ENCODE assay signal across 20 mouse cellular contexts in the genomic region with DNA sequence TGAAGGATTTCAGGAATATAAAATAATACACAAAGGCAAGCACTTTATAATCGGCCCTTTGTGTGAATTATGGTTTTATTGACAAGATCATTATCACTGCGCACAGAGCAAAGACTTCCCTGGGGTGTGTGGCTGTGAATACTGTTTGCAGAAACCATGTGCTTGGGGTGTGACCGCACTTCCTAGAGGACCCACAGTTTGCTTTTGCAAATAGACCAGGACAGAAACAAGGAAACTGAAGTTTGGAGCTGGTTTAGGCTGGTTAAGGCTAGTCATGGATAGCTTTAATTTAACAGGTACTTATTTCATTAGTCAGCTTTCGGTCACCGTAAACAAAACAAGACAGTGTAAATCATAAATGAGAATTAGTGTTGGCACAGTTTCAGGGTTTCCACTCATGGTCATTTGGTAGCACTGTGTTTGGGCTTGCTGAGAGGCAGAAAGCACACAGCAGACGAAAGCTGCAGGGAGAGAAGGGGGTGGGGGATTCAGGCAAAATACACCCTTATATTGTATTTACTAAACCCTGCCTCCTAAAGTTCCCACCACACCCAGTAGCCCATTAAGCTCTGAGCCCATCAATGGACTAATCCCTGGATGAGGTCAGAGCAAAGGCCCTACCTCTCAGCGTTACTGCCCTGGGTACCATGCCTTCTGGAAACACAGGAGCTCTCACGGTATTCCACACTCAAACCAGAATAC. TPM values are rescaled to one million over a fixed set of nuclear protein-coding genes. Genes with fewer than 3 reads are reported as not detected.
DNase-seq lines count a peak whose midpoint lies in the region; ATAC-seq and TF ChIP-seq lines count a peak whose summit lies in the region.
"Had no signal": no experiment of that assay in that cellular context is flagged by ENCODE, and none has a peak within 500 bp of the region (broad histone marks: within the 10 kb centered on the region; RNA-seq: fewer than 3 reads in every experiment).

No protein-coding gene starts in this region.

- H3K4me1 ChIP-seq in heart, embryonic 12.5 days (replicated peaks) = peaks cover 15% of the 10 kb centered on the region
- peaks cover 18% of the 10 kb centered on the region for H3K4me1 ChIP-seq in heart, embryonic 10.5 days
- peaks cover 12% of the 10 kb centered on the region for H3K4me1 ChIP-seq in intestine, embryonic 16.5 days (ENCODE audit: control insufficient read depth, insufficient read depth, low read length)
- H3K4me1 ChIP-seq in midbrain, embryonic 10.5 days = peaks cover 10% of the 10 kb centered on the region

- no peaks in the 10 kb centered on the region for H3K36me3 ChIP-seq in heart, embryonic 12.5 days
- H3K36me3 ChIP-seq in heart, embryonic 10.5 days = no peaks in the 10 kb centered on the region
- no peaks in the 10 kb centered on the region for H3K36me3 ChIP-seq in intestine, embryonic 16.5 days (ENCODE audit: control insufficient read depth, insufficient read depth, low read length)
- H3K36me3 ChIP-seq in midbrain, embryonic 10.5 days = no peaks in the 10 kb centered on the region
- H3K36me3 ChIP-seq: liver, embryonic 12.5 days; midbrain, embryonic 15.5 days had no signal

- H3K4me2 ChIP-seq in heart, embryonic 12.5 days = 0 out of 2 replicates have a peak overlapping the region, but pooled peaks have one; percentile 18
- H3K4me2 ChIP-seq in intestine, embryonic 16.5 days (ENCODE audit: low read depth, low read length) = peak overlapping the region; percentile 34
- H3K4me2 ChIP-seq: liver, embryonic 12.5 days; midbrain, embryonic 15.5 days had no signal

- no peak overlapping the region for H3K9ac ChIP-seq in heart, embryonic 12.5 days
- peak overlapping the region; percentile 50 for H3K9ac ChIP-seq in intestine, embryonic 16.5 days (ENCODE audit: low read depth, low read length)
- H3K9ac ChIP-seq: liver, embryonic 12.5 days; midbrain, embryonic 15.5 days had no signal

- H3K27ac ChIP-seq in heart, embryonic 12.5 days (ENCODE audit: poor library complexity, severe bottlenecking) = no peak overlapping the region
- H3K27ac ChIP-seq in heart, embryonic 10.5 days = no peak overlapping the region
- 0 out of 2 replicates have a peak overlapping the region, but pooled peaks have one; percentile 43 for H3K27ac ChIP-seq in layer of hippocampus, adult 2 months
- peak overlapping the region; percentile 85 for H3K27ac ChIP-seq in intestine, embryonic 16.5 days (ENCODE audit: low read length)
- H3K27ac ChIP-seq in midbrain, embryonic 10.5 days (replicated peaks) = no peak overlapping the region
- H3K27ac ChIP-seq: heart, adult 2 months; left cerebral cortex, adult 2 months; liver, embryonic 12.5 days; midbrain, embryonic 15.5 days had no signal

- 66% methylated on average over 8 of the region's 8 CpGs for WGBS in heart, embryonic 12.5 days
- WGBS in heart, embryonic 10.5 days = 71% methylated on average over 8 of the region's 8 CpGs
- WGBS in intestine, embryonic 16.5 days = 40% methylated on average over 8 of the region's 8 CpGs
- 67% methylated on average over 8 of the region's 8 CpGs for WGBS in midbrain, embryonic 10.5 days

- no peaks in the 10 kb centered on the region for H3K9me3 ChIP-seq in heart, embryonic 12.5 days (replicated peaks)
- no peaks in the 10 kb centered on the region for H3K9me3 ChIP-seq in heart, embryonic 10.5 days
- H3K9me3 ChIP-seq in intestine, embryonic 16.5 days (ENCODE audit: control insufficient read depth, low read length) = no peaks in the 10 kb centered on the region
- no peaks in the 10 kb centered on the region for H3K9me3 ChIP-seq in midbrain, embryonic 10.5 days (replicated peaks)
- H3K9me3 ChIP-seq: liver, embryonic 12.5 days; midbrain, embryonic 15.5 days had no signal

- no peak for ATAC-seq in heart, embryonic 12.5 days (ENCODE audit: insufficient number of reproducible peaks, low FRiP score)
- peak; percentile 92 for ATAC-seq in intestine, embryonic 16.5 days
- ATAC-seq: liver, embryonic 12.5 days; midbrain, embryonic 15.5 days; Patski had no signal

- no peak overlapping the region for H3K4me3 ChIP-seq in heart, embryonic 12.5 days
- H3K4me3 ChIP-seq in heart, embryonic 10.5 days = no peak overlapping the region
- H3K4me3 ChIP-seq in layer of hippocampus, adult 2 months = no peak overlapping the region
- H3K4me3 ChIP-seq in intestine, embryonic 16.5 days (ENCODE audit: low read length) = peak overlapping the region; percentile 1
- no peak overlapping the region for H3K4me3 ChIP-seq in midbrain, embryonic 10.5 days
- H3K4me3 ChIP-seq: heart, adult 2 months; left cerebral cortex, adult 2 months; liver, embryonic 12.5 days; midbrain, embryonic 15.5 days had no signal

- no peaks in the 10 kb centered on the region for H3K27me3 ChIP-seq in heart, embryonic 12.5 days (replicated peaks)
- H3K27me3 ChIP-seq in heart, embryonic 10.5 days (ENCODE audit: insufficient read depth, poor library complexity, severe bottlenecking) = 0 out of 2 replicates have a peak, but pooled peaks cover 8% of the 10 kb centered on the region
- no peaks in the 10 kb centered on the region for H3K27me3 ChIP-seq in intestine, embryonic 16.5 days (replicated peaks; ENCODE audit: control insufficient read depth, insufficient read depth, low read length)
- H3K27me3 ChIP-seq in midbrain, embryonic 10.5 days (ENCODE audit: low read depth, poor library complexity, severe bottlenecking) = peaks cover 15% of the 10 kb centered on the region
- H3K27me3 ChIP-seq: midbrain, embryonic 15.5 days; Patski had no signal

- TF ChIP-seq CTCF in layer of hippocampus, adult 2 months (conservative IDR thresholded peaks at IDR 0.05) = no peak

- DNase-seq in heart, embryonic 10.5 days (ENCODE audit: low spot score) = no peak
- no peak for DNase-seq in layer of hippocampus, adult 2 months (ENCODE audit: low spot score in 2 of 2)
- no peak for DNase-seq in layer of hippocampus, postnatal 36 days
- no peak for DNase-seq in cerebellum, adult 8-10 months
- DNase-seq in midbrain, embryonic 10.5 days (ENCODE audit: low spot score) = no peak
- DNase-seq: cerebellum, postnatal 14 days; gastrocnemius, postnatal 10 days; heart, adult 2 months; heart, postnatal 36 days; retina, postnatal 1 day; right cerebral cortex, postnatal 4 days had no signal

RNA-seq across cellular contexts. Expression of a gene that starts 17.0 kb away (rescaled TPM):
- polyA plus RNA-seq in heart, embryonic 12.5 days (2016; fragmentation: Nextera tagmentation; extraction: Ambion mirVana) = 28.3 and 28.7 TPM in 2 replicates
- 32.7 and 35.9 TPM in 2 replicates for polyA plus RNA-seq in heart, embryonic 10.5 days (2016; fragmentation: Nextera tagmentation; extraction: Ambion mirVana)
- total RNA-seq in layer of hippocampus, adult 2 months (2021) = 10 to 100 TPM; 17.7 to 20.9 TPM
- 10 to 100 TPM; 18.4 to 20.9 TPM for total RNA-seq in layer of hippocampus, postnatal 36 days (2021)
- polyA plus RNA-seq in intestine, embryonic 16.5 days (2015; fragmentation: Nextera tagmentation; extraction: Ambion mirVana) = 104 TPM in 2 replicates
- polyA plus RNA-seq in midbrain, embryonic 10.5 days (2016; fragmentation: Nextera tagmentation; extraction: Ambion mirVana) = 32.2 and 32.4 TPM in 2 replicates

RNA-seq across cellular contexts. Expression of a gene that starts 17.0 kb away (rescaled TPM):
- 32.2 and 34.2 TPM in 2 replicates for polyA plus RNA-seq in heart, embryonic 12.5 days (2016; fragmentation: Nextera tagmentation; extraction: Ambion mirVana)
- 35.1 and 37.7 TPM in 2 replicates for polyA plus RNA-seq in heart, embryonic 10.5 days (2016; fragmentation: Nextera tagmentation; extraction: Ambion mirVana)
- 100 to 1,000 TPM in 1 of 2 experiments, 10 to 100 TPM in 1; 97.1 to 103 TPM for total RNA-seq in layer of hippocampus, adult 2 months (2021)
- total RNA-seq in layer of hippocampus, postnatal 36 days (2021) = 10 to 100 TPM; 92.2 to 99.8 TPM
- 55.9 and 61.9 TPM in 2 replicates for polyA plus RNA-seq in intestine, embryonic 16.5 days (2015; fragmentation: Nextera tagmentation; extraction: Ambion mirVana)
- 36.5 and 41.4 TPM in 2 replicates for polyA plus RNA-seq in midbrain, embryonic 10.5 days (2016; fragmentation: Nextera tagmentation; extraction: Ambion mirVana)

RNA-seq across cellular contexts. Expression of a gene that starts 21.0 kb away (rescaled TPM):
- polyA plus RNA-seq in heart, embryonic 12.5 days (2016; fragmentation: Nextera tagmentation; extraction: Ambion mirVana) = 0.64 and 0.72 TPM in 2 replicates
- 0.80 and 1.1 TPM in 2 replicates for polyA plus RNA-seq in heart, embryonic 10.5 days (2016; fragmentation: Nextera tagmentation; extraction: Ambion mirVana)
- total RNA-seq in layer of hippocampus, adult 2 months (2021) = 1 to 10 TPM in 1 of 2 experiments, under 1 TPM in 1; 0.91 to 1.6 TPM
- total RNA-seq in layer of hippocampus, postnatal 36 days (2021) = 1 to 10 TPM in 1 of 2 experiments, under 1 TPM in 1; 0.65 to 1.2 TPM
- 0.86 and 1.1 TPM in 2 replicates for polyA plus RNA-seq in intestine, embryonic 16.5 days (2015; fragmentation: Nextera tagmentation; extraction: Ambion mirVana)
- 0.88 TPM in 1 of 2 replicates, not detected in the other for polyA plus RNA-seq in midbrain, embryonic 10.5 days (2016; fragmentation: Nextera tagmentation; extraction: Ambion mirVana)
- total RNA-seq: gastrocnemius, postnatal 10 days; megakaryocyte, adult 5-6 weeks had no signal
- polyA plus RNA-seq: limb, embryonic 11.5 days; thymus, postnatal 0 days had no signal

RNA-seq across cellular contexts. Expression of a gene that starts 21.0 kb away (rescaled TPM):
- polyA plus RNA-seq in heart, embryonic 12.5 days (2016; fragmentation: Nextera tagmentation; extraction: Ambion mirVana) = 19.0 and 25.7 TPM in 2 replicates
- polyA plus RNA-seq in heart, embryonic 10.5 days (2016; fragmentation: Nextera tagmentation; extraction: Ambion mirVana) = 40.0 and 42.1 TPM in 2 replicates
- total RNA-seq in layer of hippocampus, adult 2 months (2021) = 1 to 10 TPM; 4.9 to 5.6 TPM
- 1 to 10 TPM; 6.5 to 8.2 TPM for total RNA-seq in layer of hippocampus, postnatal 36 days (2021)
- 26.6 and 29.4 TPM in 2 replicates for polyA plus RNA-seq in intestine, embryonic 16.5 days (2015; fragmentation: Nextera tagmentation; extraction: Ambion mirVana)
- polyA plus RNA-seq in midbrain, embryonic 10.5 days (2016; fragmentation: Nextera tagmentation; extraction: Ambion mirVana) = 45.4 and 51.3 TPM in 2 replicates

RNA-seq across cellular contexts. Expression of a gene that starts 47.1 kb away (rescaled TPM):
- polyA plus RNA-seq in heart, embryonic 12.5 days (2016; fragmentation: Nextera tagmentation; extraction: Ambion mirVana) = 20.4 and 24.2 TPM in 2 replicates
- 27.8 and 29.1 TPM in 2 replicates for polyA plus RNA-seq in heart, embryonic 10.5 days (2016; fragmentation: Nextera tagmentation; extraction: Ambion mirVana)
- total RNA-seq in layer of hippocampus, adult 2 months (2021) = 10 to 100 TPM; 15.7 to 18.3 TPM
- total RNA-seq in layer of hippocampus, postnatal 36 days (2021) = 10 to 100 TPM; 16.8 to 17.4 TPM
- polyA plus RNA-seq in intestine, embryonic 16.5 days (2015; fragmentation: Nextera tagmentation; extraction: Ambion mirVana) = 22.9 and 29.2 TPM in 2 replicates
- 23.4 and 24.5 TPM in 2 replicates for polyA plus RNA-seq in midbrain, embryonic 10.5 days (2016; fragmentation: Nextera tagmentation; extraction: Ambion mirVana)

Comparison
In these comparisons a context has a peak if more than half of its experiments do, and no peak if none do; other contexts are left out.
1. H3K27ac ChIP-seq: peak in layer of hippocampus, adult 2 months (single experiment) and intestine, embryonic 16.5 days (single experiment); none in heart, embryonic 12.5 days (single experiment), heart, embryonic 10.5 days (single experiment) and midbrain, embryonic 10.5 days (single experiment).